Mouse (Mus musculus): ENCODE data around the gene Ska3. TPM values are rescaled to one million over a fixed set of nuclear protein-coding genes. Genes with fewer than 3 reads are reported as not detected.
"Not testable (repeated sequence)": the region's sequence is repeated elsewhere in the genome, so short reads cannot be mapped to it uniquely, and the experiment has no call there.

Ska3 gene
- polyA plus RNA-seq, 1 experiment, result not detected

DNA sequence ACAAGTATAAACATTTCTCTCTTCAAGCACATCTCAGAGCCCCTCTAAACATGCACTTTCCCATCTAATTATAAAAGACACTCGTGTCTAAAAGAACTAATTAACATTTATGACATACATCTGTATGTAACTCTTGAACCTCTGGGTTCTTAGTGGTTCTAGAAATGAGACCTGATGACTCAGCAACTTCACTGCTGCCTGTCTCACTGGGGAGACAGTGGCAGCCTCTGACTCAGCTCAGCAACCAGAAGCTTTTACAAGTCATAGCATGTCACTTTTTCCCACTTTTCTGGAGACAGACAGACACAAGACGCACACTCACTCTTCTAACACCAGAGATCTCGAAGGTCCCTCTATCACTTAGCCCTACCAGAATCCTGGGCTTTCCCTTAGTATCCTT lies 24.3 kb upstream of the Ska3 start:
- 78% methylated on average over 3 of the region's 3 CpGs for WGBS

DNA sequence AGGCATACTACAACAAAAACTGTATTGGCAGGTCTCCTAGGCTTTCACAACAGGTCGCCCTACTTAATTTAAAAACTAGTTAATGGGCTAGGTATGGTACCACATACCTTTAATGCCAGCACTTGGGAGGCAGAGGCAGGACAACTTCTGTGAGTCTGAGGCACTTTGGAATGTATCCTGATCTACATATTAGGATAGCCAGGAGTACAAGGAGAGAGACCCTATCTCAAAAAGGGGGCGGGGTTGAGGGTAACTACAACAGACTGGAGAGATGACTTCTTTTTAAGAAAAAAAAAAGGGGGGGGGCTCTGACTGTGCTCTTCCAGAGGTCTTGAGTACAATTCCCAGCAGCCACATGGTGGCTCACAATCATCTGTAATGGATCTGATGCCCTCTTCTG lies 22.7 kb upstream of the Ska3 start:
- Histone ChIP-seq H3K4me1 (ENCODE audit: control insufficient read depth, insufficient read depth, low read length) (no peaks in the 10 kb centered on the region), H3K4me3 (ENCODE audit: insufficient read depth, low read depth, low read length) (no peak overlapping the region), H3K27ac (ENCODE audit: insufficient read depth, low read depth, low read length) (no peak overlapping the region)
- WGBS, result 96% methylated on average over 2 of the region's 2 CpGs
- TF ChIP-seq POLR2A (IDR thresholded peaks at IDR 0.05; ENCODE audit: insufficient read depth, low read depth, low read length), result no peak
- no peak for TF ChIP-seq CTCF (IDR thresholded peaks at IDR 0.05; ENCODE audit: insufficient read depth, low read depth, low read length)

More for the DNA sequence above, 24.3 kb upstream of the Ska3 start:
- no peaks in the 10 kb centered on the region for H3K4me1 ChIP-seq (ENCODE audit: control insufficient read depth, insufficient read depth, low read length)
- no peak overlapping the region for H3K27ac ChIP-seq (ENCODE audit: insufficient read depth, low read depth, low read length)
- H3K4me3 ChIP-seq (ENCODE audit: insufficient read depth, low read depth, low read length), result no peak overlapping the region
- TF ChIP-seq CTCF (IDR thresholded peaks at IDR 0.05; ENCODE audit: insufficient read depth, low read depth, low read length), result no peak
- no peak for TF ChIP-seq POLR2A (IDR thresholded peaks at IDR 0.05; ENCODE audit: insufficient read depth, low read depth, low read length)

DNA sequence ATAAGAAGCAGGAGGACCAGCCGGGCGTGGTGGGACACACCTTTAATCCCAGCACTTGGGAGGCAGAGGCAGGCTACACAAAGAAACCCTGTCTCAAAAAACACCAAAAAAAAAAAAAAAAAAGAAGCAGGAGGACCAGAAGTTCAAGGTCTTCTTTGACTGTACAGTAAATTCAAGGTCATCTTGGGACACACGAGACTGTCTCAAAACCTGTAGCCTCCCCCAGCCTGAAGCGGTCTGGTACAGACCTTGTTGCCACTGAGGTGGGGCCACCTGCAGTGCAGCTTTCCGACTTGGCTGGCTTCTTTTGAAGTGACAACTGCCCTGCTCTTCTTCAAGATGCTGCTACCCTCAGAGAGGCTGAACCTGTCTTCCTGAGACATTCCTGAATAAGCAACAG lies 22.1 kb upstream of the Ska3 start:
- not testable (repeated sequence) for H3K4me3 ChIP-seq (ENCODE audit: insufficient read depth, low read depth, low read length); H3K4me1 ChIP-seq (ENCODE audit: control insufficient read depth, insufficient read depth, low read length); H3K27ac ChIP-seq (ENCODE audit: insufficient read depth, low read depth, low read length)
- WGBS, result 89% methylated on average over 5 of the region's 5 CpGs

DNA sequence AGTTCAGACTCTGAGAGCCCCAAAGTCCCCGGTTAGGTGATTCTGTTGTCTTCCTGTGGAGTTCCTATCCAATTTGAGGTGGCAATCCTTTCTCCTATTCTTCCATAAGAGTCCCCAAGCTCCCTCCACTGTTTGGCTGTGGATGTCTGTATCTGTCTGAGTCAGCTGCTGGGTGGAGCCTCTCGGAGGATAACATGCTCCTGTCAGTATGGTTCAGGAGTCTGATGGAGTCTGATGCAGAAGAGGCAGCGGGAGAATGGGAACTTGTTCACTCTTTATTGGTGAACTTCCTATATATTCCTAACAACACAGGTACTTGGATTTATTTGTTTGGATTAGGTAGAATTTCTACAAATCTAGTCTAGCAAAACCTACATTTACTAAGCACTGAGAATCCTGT lies 18.6 kb upstream of the Ska3 start:
- H3K4me3 ChIP-seq (ENCODE audit: insufficient read depth, low read depth, low read length), result no peak overlapping the region
- TF ChIP-seq CTCF (IDR thresholded peaks at IDR 0.05; ENCODE audit: insufficient read depth, low read depth, low read length), result no peak
- no peak for TF ChIP-seq POLR2A (IDR thresholded peaks at IDR 0.05; ENCODE audit: insufficient read depth, low read depth, low read length)
- H3K27ac ChIP-seq (ENCODE audit: insufficient read depth, low read depth, low read length), result no peak overlapping the region
- 93% methylated on average over 3 of the region's 3 CpGs for WGBS
- H3K4me1 ChIP-seq (ENCODE audit: control insufficient read depth, insufficient read depth, low read length), result no peaks in the 10 kb centered on the region

DNA sequence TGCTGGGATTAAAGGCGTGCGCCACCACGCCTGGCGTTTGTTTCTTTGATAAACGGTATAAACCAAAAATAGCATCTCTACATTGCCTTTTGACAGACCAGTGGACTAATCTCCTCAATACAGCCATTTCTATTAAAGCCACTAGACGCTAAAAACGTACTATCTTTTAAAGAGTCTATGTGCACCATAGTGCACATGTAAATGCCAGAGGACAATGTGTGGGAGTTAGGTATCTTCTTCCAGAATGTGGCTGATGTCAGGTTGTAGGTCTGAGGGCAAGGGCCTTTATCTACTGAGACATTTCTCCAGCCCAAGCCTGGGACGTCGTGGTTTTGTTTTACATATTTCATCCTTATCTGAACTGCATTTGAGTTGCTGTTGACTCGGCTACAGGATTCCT lies 9.2 kb upstream of the Ska3 start:
- no peak overlapping the region for H3K4me3 ChIP-seq (ENCODE audit: insufficient read depth, low read depth, low read length)
- no peak overlapping the region for H3K27ac ChIP-seq (ENCODE audit: insufficient read depth, low read depth, low read length)
- WGBS, result 91% methylated on average over 10 of the region's 10 CpGs
- TF ChIP-seq CTCF (IDR thresholded peaks at IDR 0.05; ENCODE audit: insufficient read depth, low read depth, low read length) (no peak), POLR2A (IDR thresholded peaks at IDR 0.05; ENCODE audit: insufficient read depth, low read depth, low read length) (no peak)
- no peaks in the 10 kb centered on the region for H3K4me1 ChIP-seq (ENCODE audit: control insufficient read depth, insufficient read depth, low read length)

DNA sequence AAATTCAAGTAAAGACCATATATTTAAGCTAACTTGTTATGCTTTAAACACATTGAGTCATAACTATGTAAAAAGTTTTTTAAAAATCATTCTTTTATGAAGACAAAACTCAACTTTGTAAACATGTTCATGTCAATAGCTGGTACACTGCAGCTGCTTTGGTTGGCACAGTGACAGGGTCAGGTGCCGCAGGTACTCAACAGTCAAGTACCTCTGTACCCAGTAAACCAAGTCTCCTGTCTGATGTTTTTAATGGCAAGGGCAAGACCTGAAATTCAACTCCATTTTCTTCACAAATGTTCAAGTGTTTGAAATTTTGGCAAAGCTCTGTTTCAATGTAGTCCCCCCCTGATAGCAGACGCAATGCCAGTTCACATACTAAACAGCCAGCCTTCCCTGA lies 7.5 kb upstream of the Ska3 start:
- no peak overlapping the region for H3K4me3 ChIP-seq (ENCODE audit: insufficient read depth, low read depth, low read length)
- no peak overlapping the region for H3K27ac ChIP-seq (ENCODE audit: insufficient read depth, low read depth, low read length)
- H3K4me1 ChIP-seq (ENCODE audit: control insufficient read depth, insufficient read depth, low read length), result no peaks in the 10 kb centered on the region
- 94% methylated on average over 2 of the region's 2 CpGs for WGBS
- no peak for TF ChIP-seq CTCF (IDR thresholded peaks at IDR 0.05; ENCODE audit: insufficient read depth, low read depth, low read length)
- no peak for TF ChIP-seq POLR2A (IDR thresholded peaks at IDR 0.05; ENCODE audit: insufficient read depth, low read depth, low read length)

DNA sequence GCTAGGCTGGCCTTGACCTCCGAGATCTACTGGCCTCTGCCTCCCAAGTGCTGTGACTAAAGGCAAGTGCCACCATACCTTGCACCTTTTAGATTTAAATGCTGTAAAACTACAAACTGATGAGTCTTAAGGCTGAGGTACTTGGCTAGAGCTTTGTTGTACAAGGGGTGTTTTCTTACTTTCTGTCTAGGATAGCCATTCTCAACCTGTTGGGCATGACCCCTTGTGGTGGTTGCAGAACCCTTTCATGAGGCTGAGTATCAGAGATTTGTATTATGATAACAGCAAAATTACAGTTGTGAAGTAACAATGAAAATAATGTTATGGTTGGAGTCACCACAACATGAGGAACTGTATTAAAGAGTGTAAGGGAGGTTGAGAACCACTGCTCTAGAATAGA lies 1.3 kb upstream of the Ska3 start:
- Histone ChIP-seq H3K4me1 (ENCODE audit: control insufficient read depth, insufficient read depth, low read length) (no peaks in the 10 kb centered on the region), H3K4me3 (ENCODE audit: insufficient read depth, low read depth, low read length) (no peak overlapping the region), H3K27ac (ENCODE audit: insufficient read depth, low read depth, low read length) (no peak overlapping the region)
- 64% methylated on average over 1 of the region's 1 CpGs for WGBS
- no peak for TF ChIP-seq POLR2A (IDR thresholded peaks at IDR 0.05; ENCODE audit: insufficient read depth, low read depth, low read length)
- no peak for TF ChIP-seq CTCF (IDR thresholded peaks at IDR 0.05; ENCODE audit: insufficient read depth, low read depth, low read length)

DNA sequence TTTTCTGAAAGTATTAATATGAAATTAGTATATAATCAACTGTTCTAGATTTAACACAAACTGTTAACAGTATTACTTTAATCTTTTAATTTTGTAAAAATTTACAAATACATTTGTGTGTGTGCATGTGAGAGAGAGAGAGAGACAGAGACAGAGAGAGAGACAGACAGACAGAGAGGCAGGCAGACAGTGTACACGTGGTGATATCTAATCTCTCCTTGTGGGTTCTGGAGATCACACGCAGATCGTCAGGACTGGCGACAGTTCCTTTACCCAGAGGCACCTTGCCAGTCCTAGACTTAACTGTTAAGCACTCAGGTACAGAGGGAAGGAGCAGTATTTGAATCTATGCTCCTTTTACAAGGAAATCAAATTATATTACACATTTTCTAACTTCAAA lies 5.1 kb downstream of the Ska3 start:
- TF ChIP-seq CTCF (IDR thresholded peaks at IDR 0.05; ENCODE audit: insufficient read depth, low read depth, low read length), result no peak
- TF ChIP-seq POLR2A (IDR thresholded peaks at IDR 0.05; ENCODE audit: insufficient read depth, low read depth, low read length), result no peak
- Histone ChIP-seq H3K4me3 (ENCODE audit: insufficient read depth, low read depth, low read length) (no peak overlapping the region), H3K4me1 (ENCODE audit: control insufficient read depth, insufficient read depth, low read length) (no peaks in the 10 kb centered on the region), H3K27ac (ENCODE audit: insufficient read depth, low read depth, low read length) (no peak overlapping the region)
- WGBS, result 85% methylated on average over 4 of the region's 4 CpGs

DNA sequence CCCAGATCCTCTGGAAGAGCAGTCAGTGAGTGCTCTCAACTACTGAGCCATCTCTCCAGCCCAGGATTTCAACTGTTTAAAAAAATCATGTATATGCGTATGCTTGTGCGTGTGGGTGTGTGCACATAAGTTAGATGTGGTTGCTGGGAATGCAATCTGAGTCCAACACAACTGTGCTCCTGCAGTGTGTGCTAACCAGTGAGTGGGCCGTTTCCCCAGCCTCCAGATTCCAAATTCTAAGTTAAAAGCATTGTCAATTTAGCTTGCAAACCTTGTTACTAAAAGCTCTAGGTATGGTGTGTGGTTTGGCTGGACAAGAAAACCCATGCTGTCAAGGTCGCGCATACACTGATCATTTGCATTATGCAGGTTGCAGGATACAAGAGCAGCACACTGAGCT lies 14.1 kb downstream of the Ska3 start:
- Histone ChIP-seq H3K4me3 (ENCODE audit: insufficient read depth, low read depth, low read length) (no peak overlapping the region), H3K27ac (ENCODE audit: insufficient read depth, low read depth, low read length) (no peak overlapping the region), H3K4me1 (ENCODE audit: control insufficient read depth, insufficient read depth, low read length) (no peaks in the 10 kb centered on the region)
- TF ChIP-seq CTCF (IDR thresholded peaks at IDR 0.05; ENCODE audit: insufficient read depth, low read depth, low read length) (no peak), POLR2A (IDR thresholded peaks at IDR 0.05; ENCODE audit: insufficient read depth, low read depth, low read length) (no peak)
- 95% methylated on average over 5 of the region's 5 CpGs for WGBS

DNA sequence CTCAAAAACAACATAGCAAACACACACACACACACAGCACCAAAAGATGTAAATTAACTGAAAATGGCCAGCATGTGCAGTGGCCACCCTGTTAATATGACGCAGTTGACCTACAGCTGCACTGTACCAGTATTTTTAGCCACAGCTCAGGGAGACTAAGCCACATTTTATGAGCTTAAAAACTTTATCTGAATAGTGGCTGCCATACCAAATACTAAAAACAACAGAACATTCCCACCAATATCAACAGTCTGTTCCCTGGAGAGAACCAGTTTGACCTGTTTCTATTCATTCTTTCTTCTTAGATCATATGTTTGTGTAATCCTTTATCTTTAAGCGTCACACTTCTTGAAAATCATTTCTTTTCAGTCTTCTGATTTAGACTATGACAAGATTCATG lies 15.1 kb downstream of the Ska3 start:
- 95% methylated on average over 2 of the region's 2 CpGs for WGBS

More for the DNA sequence above, 15.1 kb downstream of the Ska3 start:
- Histone ChIP-seq H3K27ac (ENCODE audit: insufficient read depth, low read depth, low read length) (no peak overlapping the region), H3K4me1 (ENCODE audit: control insufficient read depth, insufficient read depth, low read length) (no peaks in the 10 kb centered on the region), H3K4me3 (ENCODE audit: insufficient read depth, low read depth, low read length) (no peak overlapping the region)
- no peak for TF ChIP-seq CTCF (IDR thresholded peaks at IDR 0.05; ENCODE audit: insufficient read depth, low read depth, low read length)
- no peak for TF ChIP-seq POLR2A (IDR thresholded peaks at IDR 0.05; ENCODE audit: insufficient read depth, low read depth, low read length)

Data from olfactory bulb, adult 2 months (tissue).